Mouse (Mus musculus) midbrain, embryonic 10.5 days (tissue): ENCODE measurements around the gene Smyd2. TPM values are rescaled to one million over a fixed set of nuclear protein-coding genes. Genes with fewer than 3 reads are reported as not detected.

Source experiments
- DNase-seq: peaks from one replicate; pipeline ENCODE4 v3.0.0-alpha.2; 2017; ENCODE audit warnings: low spot score
- H3K27ac ChIP-seq: fragments of 300-500 bp; sonication (generic); replicated peaks from 2 replicates; pipeline ENCODE4 v1.5.1; 2016; ENCODE audit warnings: mild to moderate bottlenecking
- H3K27me3 ChIP-seq: fragments of 300-500 bp; sonication (generic); 2 replicates; pipeline ENCODE4 v1.6.1; 2016; ENCODE audit warnings: low read depth, mild to moderate bottlenecking; ENCODE audit not compliant: poor library complexity, severe bottlenecking
- H3K36me3 ChIP-seq: fragments of 300-500 bp; sonication (generic); 2 replicates; pipeline ENCODE4 v1.6.1; 2016; ENCODE audit warnings: mild to moderate bottlenecking, moderate library complexity
- H3K4me1 ChIP-seq: fragments of 300-500 bp; sonication (generic); 2 replicates; pipeline ENCODE4 v1.6.1; 2016
- H3K4me3 ChIP-seq: fragments of 300-500 bp; sonication (generic); 2 replicates; pipeline ENCODE4 v1.5.1; 2016; ENCODE audit warnings: mild to moderate bottlenecking, moderate library complexity
- H3K9me3 ChIP-seq: fragments of 300-500 bp; sonication (generic); replicated peaks from 2 replicates; pipeline ENCODE4 v1.6.1; 2016; ENCODE audit warnings: mild to moderate bottlenecking
- WGBS: fragments of 180-500 bp; shearing (Covaris S2); methylation state at CpG from one replicate; pipeline ENCODE4 v1.1.7; 2016; 5-methylcytosine and 5-hydroxymethylcytosine counted together
- polyA plus RNA-seq: library from polyadenylated mRNA; unstranded; fragments of >200 nt; fragmentation: Nextera tagmentation; extraction: Ambion mirVana; gene quantifications from 2 replicates; pipeline ENCODE4 v1.2.1, GENCODE M21; 2016

The Smyd2 gene
- polyA plus RNA-seq, 1 experiment from 2014 or later = 68.3 TPM

DNA sequence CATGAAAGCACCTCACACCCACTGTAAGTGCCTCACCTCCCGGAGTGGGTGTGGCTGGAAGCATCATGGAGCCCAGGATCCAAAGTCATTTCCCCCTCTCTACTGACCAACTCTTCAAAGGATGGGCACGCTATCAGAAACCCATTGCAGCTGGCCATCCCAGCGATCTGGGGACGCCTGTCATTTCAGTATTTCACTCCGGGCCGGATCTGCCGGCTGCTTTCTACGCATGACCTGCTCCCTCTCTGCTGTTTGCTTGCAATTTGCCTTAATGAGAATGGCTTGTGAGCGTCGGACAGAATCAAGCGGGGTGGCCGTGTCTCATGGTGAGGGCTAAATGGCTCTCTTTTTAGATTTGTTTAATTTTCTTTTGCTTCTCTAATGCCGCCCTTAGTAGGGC is 88.0 kb downstream of the Smyd2 start:
- 57% methylated on average over 13 of the region's 13 CpGs for WGBS
- H3K36me3 ChIP-seq = 0 out of 2 replicates have a peak, but pooled peaks cover 5% of the 10 kb centered on the region
- no peak overlapping the region for H3K27ac ChIP-seq

DNA sequence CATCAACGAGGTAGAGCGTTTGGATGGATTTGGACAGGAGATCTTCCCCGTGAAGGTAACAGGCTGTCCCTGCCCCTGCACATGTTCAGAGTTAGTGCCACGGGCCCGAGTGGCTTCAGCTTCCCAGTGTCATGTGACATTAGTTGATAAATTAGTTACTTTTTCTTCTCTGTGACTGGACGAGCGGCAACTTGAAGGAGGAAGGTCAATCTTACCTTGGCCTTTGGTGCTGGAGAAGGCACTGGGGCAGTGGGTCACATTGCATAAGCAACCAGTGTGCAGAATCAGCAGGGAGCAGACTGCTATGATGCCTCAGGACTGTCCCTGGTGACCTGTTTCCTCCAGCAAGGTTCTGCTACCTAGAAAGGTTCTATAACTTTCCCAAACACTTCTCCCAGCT is 88.8 kb downstream of the Smyd2 start:
- Histone ChIP-seq H3K27ac (no peak overlapping the region), H3K9me3 (no peaks in the 10 kb centered on the region), H3K27me3 (no peaks in the 10 kb centered on the region), H3K4me3 (no peak overlapping the region), H3K36me3 (peaks cover 6% of the 10 kb centered on the region; the same call in 1 of the 2 replicates), H3K4me1 (peaks cover 32% of the 10 kb centered on the region)
- WGBS = 78% methylated on average over 7 of the region's 7 CpGs
- no peak for DNase-seq

More for the DNA sequence above, 88.0 kb downstream of the Smyd2 start:
- Histone ChIP-seq H3K4me3 (no peak overlapping the region), H3K27me3 (no peaks in the 10 kb centered on the region), H3K4me1 (peaks cover 32% of the 10 kb centered on the region), H3K9me3 (no peaks in the 10 kb centered on the region)
- no peak for DNase-seq

DNA sequence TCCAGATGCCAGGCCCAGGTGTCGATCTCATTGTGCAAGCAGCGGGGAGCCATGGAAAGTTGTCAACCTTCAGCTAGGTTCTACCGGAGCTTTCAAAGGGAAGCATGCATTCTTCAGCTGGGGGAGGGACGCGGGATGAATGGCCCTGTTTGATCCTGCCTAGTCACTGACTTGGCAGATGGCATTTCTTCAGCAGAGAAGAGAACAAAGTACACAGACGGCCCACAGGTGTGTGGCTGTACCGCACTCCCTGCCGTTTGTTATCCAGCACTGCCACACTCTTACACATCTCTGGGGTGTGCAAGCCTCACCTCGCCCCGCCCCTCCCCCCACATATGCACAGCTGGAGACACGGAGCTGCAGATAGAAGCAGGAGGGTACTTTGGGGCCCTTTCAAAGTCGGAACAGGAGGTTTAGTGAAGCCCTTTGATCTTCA is 91.3 kb downstream of the Smyd2 start:
- H3K36me3 ChIP-seq = peaks cover 16% of the 10 kb centered on the region
- no peak for DNase-seq
- H3K9me3 ChIP-seq = no peaks in the 10 kb centered on the region
- 23% methylated on average over 12 of the region's 12 CpGs for WGBS
- H3K27me3 ChIP-seq = no peaks in the 10 kb centered on the region
- peaks cover 32% of the 10 kb centered on the region for H3K4me1 ChIP-seq
- peak overlapping the region; percentile 24 for H3K27ac ChIP-seq
- H3K4me3 ChIP-seq = no peak overlapping the region

Other genes with a start within 250 kb of the Smyd2 start
- gene Cenpf, start 234.3 kb downstream of the Smyd2 start, polyA plus RNA-seq = 131 and 136 TPM in 2 replicates
- 4.5 and 4.6 TPM in 2 replicates for gene Ptpn14, start 194.1 kb downstream of the Smyd2 start, polyA plus RNA-seq
- gene Prox1, start 248.4 kb upstream of the Smyd2 start, polyA plus RNA-seq = 6.5 and 10.3 TPM in 2 replicates